Mouse (Mus musculus) right cerebral cortex, postnatal 10 days (tissue): ENCODE measurements around the gene Tsen2.
A peak's percentile ranks its signal among the peaks of the same experiment; 100 is the strongest.

ENCODE experiments used
- DNase-seq, 2 experiments: peaks; one replicate each; pipeline ENCODE4 v3.0.0; 2021; ENCODE audit warnings: low spot score in 2 of 2

The Tsen2 gene

DNA sequence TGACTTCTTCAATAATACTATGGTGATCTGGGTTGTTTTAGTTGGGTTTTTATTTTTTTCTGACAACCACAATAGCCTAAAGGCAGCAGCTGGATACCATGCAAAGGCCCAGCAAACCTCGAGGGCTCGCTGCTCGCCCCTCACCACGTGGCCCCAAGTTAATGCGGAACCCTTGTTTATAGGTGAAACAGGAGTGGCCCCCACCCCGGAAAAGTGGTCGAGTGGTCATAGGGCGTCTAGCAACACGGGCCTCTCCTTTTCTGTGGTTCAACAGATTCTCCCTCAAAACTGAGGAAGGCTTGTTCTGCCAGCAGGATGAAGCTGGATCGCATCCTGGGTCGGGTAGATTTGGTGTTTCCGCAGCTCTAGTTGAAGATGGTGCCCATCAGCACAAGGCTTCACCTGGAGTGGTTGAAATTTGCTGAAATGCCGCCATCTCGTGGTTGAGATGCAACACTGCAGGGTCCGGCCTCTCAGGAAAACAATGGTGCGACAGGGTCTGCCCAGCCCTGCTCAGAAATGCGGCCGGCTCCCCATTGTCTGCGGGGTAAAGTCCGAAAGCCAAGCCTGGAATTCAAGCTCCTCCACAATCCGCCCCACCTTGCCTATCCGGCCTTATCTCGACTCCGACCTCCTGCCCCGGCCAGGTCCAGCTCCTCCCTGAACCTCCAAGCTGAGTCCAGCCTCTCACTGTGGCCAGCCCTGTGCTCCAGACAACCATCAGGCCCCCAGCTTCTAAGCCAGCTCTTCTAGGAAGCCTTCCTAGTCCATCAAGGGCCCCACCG lies 5.6 kb upstream of the Tsen2 start:
- peak; percentile 86 to 88 for DNase-seq

DNA sequence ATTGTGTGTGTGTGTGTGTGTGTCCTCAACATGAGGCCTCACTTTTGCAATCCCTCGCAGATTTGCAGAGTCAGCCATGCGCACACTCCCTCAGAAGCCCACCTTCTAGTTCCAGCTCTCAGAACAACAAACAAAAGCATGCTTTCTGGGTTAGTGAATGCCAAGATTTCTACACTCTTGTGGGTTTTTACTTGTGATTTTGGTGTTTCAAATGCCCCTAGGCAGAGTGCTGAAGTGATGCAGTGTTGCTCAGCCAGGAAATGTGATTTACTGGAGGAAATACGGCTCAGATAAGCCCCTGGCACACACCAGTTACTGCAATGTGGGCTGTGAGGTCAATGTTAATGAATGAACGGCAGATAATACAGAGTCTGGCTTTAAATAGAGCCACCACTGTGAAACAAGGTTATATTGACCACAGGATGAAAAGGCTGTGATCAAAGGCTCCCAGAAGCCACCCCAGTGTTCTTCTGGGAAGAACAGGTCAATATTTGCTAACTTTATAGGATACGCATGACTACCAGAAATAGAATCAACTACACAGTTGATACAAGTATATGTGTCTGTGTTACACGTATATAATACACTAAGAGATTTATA lies 2.7 kb upstream of the Tsen2 start:
- no peak for DNase-seq

DNA sequence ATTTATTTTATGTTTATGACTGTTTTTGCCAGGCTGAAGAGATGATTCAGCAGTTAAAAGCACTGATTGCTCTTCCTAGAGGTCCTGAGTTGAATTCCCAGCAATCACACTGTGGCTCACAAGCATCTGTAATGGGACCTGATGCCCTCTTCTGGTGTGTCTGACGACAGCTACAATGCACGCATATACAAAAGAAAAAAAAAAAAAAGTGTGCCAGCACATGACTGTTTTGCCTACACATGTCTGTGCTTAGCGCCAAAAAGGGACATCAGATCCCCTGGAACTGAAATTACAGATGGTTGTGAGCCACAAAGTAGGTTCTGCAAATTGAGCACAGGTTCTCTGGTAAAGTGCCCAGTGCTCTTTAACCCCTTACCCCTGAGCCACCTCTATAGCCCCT lies 2.1 kb upstream of the Tsen2 start:
- DNase-seq = no peak

DNA sequence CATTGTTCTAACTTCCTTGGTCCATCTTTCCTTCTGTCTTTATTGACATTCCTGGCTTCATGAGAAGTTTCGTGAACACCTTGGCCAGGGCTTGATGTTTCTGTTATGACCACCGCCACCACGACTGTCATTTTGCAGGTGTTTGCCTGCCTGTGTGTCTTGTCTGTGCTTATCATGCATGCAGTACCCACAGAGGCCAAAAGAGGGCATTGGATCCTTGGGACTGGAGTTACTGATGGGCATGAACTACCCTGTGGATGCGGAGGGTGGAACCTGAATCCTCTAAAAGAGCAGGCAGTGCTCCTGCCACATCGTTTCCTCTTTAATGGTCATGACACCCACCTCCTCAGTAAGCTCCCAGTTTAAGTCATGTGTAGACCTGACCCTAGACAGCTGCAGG lies 1.8 kb downstream of the Tsen2 start:
- peak; percentile 52 to 57 for DNase-seq

DNA sequence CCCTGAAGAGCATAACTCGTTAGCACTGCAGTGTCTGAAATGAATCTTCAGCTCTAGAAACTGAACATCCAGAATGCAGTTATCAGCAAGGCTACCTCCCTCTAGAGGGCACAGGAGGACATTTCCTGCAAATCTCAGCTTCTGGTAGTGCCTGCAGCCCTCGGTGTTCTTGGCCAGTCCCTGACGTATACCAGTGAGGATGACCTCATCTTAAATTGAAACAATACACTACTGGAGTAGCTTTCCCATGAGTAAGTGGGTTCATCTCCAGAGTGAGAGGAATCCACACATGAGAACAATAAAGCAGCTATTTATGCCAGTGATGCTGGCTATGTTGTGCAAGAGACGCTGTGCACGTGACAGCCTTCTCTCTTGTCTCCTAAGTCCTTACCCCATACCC lies 11.0 kb downstream of the Tsen2 start:
- DNase-seq = no peak

DNA sequence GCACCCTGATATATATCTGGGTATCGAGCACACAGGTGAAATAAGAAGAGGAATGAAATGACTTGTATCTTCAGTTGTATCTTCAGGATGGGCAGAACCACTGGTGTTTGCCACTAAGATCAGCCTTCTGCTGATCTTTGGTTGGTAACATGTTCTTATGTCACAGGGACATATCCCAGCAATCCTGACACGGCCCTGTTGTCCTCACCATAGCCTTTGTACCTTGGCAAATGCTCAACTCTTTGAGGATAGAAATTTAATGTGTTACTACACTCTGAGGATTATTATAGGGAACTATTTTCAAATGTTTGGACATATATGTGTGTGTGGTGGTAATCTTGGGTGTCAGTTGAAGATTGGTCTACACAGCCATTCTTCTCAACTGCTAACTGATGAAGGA lies 13.7 kb downstream of the Tsen2 start:
- no peak for DNase-seq

DNA sequence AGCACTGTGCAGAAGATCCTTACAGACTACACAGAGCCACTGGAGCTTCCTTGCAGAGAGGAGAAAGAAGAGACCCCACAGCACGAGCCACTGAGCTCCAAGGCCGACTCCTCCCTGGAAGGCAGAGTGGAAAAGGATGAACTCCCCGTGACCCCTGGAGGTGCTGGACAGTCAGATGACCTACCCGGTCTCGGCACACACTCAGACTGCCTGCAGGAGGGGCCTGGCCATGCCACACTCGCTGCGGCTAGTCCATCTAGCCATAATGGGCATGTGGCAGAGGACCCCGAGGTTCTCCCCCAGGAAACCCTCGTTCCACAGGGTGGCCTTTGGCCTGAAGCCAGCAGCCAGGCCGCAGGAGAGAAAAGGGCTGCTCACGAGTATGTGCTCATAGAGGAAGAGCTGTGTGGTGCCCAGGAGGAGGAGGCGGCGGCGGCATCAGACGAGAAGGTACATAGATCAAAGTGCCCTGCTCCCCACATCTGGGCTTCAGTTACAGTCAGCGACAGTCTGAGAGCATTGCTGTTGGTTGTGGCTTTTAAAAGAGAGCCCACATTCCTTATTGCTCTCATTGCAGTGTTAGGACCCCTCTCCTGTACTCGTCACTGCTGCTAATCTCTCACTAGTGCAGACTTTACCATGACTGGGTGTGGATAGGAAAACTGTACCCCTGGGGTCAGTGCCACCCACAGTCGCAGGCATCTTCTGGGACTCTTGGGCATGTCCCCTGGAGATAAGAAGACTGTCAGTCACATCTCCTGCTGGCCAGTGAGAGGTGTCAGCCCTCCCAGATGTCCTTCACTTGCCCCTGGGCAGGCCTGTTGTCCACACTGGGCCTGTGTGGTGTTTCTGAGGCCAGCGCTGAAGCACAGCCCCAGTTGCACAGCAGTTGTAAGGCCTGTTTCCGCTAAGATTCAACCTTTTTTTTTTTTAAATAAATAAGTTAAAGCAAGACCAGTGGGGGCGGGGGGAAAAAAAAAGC lies 15.5 kb downstream of the Tsen2 start:
- DNase-seq = no peak

DNA sequence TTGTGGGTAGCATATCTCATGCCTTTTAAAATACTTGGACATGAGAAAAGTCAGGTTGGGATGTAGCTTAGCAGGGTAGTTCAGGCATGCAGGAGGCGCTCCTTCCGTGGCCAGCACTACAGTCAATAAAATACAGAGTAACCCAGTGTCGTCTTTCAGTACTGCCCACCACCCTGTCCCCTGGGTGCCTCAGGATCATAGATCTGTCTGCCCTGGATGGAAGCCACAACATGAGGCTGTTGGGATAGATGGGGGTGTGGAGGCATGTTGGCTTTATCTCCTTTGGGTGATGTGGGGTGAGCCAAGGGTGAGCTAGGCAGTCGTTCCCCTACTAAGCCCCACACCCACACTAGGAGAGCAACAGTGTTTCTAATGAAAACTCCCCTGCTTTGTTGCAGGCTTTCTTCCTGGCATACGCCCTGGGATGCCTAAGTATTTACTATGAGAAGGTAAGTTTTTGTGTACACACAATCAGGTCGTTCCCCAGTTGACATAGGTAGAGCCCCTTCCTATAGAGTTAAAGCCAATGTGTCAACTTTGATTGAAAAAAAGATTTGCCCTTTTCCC lies 21.1 kb downstream of the Tsen2 start:
- no peak for DNase-seq

DNA sequence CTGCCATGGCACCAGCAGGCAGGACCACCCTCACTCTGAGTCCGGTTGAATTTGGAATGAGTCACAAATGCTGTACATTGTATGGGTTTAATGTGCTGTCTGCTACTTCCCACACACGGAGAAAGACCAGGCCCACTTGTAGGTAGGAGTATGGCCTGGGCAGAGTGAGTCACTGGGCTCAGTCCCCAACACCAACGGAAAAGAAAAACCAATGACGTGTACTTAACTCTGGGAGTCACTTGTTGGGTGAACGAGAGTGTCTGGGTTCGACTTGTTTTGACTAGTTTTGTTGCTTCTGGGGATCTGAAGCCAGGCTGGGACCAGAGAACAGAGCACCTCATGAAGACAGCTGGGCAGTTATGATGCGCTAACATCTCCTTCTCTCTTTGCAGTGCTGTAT lies 29.7 kb downstream of the Tsen2 start:
- DNase-seq = no peak

DNA sequence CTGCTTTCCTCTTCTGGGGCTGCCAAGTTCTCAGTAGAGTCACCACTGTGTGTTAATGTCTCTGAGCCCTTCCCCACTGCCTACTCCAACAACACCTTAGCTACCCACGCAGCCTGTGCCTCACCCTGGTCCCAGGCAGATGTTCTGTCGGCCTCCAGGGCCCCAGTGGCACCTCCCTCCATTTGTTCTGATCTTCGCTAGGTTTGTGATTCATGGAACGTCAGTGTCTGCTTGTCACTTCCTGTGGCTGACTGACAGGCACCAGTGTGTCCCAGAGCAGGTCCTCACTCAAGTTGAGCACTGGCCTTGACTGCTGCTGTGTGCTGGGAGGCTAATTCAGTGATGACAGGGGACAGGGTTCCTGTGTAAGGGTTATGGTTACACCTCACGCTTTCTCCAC lies 32.9 kb downstream of the Tsen2 start:
- no peak for DNase-seq

DNA sequence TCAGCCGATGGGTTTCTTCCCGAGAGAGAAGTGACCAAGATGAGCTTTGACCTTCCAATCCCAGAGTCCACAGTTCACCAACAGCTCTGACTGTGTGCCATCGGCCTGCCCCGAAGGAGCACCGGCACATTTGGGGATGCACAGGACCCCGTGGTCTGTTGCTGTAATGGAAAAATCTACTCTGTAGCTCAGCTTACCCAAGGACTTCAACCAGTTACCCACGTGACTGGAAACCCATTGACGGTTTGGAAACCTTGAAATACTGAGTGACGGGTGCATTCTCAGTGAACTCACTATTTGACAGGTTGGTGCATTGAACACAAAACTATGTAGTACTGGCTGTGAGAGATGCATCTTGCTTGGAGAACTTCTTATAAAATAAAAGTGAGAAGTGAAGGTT lies 33.5 kb downstream of the Tsen2 start:
- DNase-seq = no peak

DNA sequence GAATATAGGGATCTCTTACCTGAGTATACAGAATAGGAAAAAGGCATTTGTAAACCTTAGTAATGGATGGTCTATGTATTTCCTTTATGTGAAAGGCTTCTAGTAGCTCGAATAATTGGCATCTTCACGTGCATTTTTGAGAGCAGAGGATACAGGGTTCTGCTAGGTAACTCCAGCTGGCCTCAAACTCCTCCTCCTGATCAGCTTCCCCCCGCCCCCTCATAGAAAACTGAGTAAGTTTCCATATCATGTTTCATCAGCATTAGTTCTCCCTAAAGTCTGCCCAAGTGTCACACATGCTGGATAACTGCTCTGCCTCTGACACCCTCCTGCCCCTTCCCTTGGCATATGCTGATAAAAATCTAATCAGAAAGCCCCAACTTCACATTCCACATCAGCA lies 36.3 kb downstream of the Tsen2 start:
- DNase-seq = no peak

DNA sequence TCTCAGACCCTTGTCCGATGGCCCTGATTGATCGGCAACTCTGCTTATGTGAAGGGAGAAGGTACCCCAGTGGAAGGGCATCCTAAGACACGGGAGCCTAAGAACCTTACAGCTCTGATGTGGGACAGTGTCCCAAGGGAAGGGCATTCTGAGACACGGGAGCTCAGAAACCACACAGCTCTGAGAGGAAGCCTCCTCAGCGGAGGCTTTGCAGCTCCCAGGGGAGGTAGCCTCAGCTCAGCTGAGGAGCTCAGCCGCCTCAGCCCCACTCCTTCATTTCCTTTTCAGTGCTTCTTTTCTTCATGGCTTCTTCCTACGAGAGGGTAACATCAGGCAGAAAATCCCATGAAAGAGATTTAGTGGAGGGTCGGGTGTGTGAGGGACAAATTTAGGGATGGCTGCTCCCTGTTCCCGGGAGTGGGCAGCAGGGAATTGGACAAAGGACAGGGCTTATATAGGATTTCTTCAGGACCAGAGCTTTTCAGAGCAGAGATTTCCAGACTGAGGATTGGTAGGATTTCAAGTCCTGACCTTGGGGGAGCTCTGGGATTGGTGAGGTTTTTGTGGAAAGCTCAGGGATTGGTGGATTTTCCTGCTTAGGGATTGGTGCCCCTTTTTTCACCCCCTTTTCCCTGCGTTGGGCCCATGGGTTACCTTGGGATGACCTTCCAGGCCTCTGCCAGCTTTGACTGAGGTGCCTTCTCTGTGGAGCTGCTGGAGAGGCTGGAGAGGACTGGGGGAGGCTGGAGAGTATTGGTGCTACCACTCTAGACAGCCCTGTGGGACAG lies 38.1 kb downstream of the Tsen2 start:
- no peak for DNase-seq

DNA sequence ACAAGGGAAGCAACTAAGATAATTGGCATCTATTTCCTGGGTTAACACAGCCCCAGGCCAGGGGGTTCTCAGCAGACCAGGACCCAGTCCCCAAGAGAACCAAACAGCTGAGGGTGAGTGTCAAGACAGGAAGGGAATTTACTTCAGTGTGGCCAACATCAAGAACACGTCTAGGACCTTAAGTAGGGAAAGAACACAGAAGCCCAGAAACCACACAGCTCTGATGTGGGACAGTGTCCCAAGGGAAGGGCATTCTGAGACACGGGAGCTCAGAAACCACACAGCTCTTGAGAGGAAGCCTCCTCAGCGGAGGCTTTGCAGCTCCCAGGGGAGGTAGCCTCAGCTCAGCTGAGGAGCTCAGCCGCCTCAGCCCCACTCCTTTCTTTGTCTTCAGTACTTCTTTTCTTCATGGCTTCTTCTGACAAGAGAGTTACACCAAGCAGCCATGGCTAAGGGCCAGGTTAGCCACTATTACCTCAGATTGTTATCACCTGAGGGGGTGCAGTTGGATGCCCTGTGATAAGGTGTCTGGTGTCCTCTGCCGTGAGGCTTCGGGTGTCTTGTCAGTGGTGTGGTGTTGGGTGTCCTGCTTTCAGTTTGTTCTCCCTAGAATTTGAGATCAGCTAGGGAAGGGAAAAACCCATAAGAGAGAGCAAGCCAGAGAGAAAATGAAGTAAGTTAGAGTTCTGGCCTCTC lies 39.1 kb downstream of the Tsen2 start:
- no peak for DNase-seq

DNA sequence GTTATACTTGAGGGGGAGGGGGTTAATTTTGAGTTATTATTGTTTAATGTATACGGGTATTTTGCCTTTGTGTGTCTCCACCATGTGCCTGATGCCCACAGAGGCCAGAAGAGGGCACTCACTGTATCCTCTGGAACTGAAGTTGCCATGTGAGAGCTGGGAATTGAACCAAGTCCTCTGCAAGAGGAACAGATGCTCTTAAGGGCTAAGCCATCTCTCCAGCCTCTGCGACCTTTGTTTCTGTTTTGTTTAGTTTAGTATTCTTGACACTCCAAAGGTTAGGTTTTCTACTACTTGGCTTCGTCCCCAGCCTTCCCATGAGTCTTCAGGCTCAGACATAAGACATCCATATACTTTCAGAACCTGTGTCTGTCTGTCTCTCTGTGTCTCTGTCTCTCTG lies 39.7 kb downstream of the Tsen2 start:
- no peak for DNase-seq

DNA sequence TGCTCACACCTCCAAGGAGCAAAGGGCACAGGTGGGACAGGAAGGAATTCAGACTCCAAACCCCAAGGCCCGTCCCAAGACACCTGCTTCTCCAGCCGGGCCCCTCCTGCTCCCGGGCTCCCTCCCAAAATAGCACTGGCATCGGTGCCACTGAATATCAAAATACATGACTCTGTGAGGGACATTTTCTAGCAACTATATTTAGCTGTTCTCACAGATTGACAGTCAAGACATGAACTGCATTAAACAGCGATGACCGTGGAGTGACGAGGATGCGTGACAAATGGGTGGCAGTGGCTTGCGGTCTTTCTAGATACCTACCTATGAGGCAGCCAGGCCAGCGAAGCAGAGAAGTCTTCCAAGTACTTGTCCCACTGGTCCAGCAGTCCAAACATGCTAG lies 41.9 kb downstream of the Tsen2 start:
- no peak for DNase-seq

DNA sequence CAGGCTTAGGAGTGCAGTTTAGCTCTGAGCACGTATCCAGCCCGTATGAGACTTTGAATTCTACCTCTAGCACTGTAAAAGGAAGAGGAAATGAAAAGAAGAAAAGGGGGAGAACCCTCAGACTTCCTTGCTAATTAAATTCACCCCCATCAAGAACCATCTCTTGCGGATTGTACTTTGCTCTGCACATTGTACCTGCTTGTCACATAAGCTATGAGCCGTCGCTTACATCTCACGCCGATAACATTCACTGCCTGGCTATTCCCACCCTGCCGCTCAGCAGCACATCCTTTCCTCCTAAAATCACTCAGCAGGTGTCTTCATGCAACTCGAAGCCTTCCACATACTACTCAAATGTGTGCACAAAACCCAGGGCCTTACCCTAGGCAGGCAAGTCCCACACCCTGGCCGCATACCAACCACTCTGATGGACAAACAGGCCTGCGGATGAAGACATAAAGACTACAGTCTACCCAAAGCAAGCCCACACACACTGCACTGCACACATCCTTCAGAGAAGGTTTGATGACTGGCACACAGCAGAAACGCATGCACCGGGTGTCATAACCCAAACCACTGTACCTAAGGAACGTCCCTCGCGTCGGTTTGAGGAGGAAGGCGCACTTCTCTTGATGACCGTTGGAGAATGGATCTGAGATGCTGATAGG lies 47.4 kb downstream of the Tsen2 start:
- DNase-seq = no peak

DNA sequence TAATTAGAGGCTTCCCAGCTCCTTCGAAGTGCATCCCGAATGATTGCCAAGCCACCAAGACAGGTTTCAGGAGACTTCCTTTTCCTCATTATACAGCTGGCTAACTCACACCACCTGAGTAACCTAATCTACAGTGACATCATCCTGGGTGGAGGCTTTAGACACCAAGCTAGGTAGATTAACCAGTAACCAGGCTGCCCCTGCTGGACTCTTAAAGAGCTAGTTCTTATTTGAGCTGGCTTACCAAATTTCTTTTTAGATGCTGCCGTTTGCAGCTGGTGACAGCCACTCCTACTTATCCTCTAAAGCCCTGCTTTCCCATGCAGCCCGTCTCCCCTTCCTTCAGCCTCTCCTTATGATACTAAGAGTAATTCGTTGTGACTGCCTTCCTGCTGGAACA lies 48.0 kb downstream of the Tsen2 start, which contains the start of gene Mkrn2os:
TSS of gene Mkrn2os (minus strand) at position 119 of the 400 bp plus-strand sequence.
- DNase-seq = no peak

DNA sequence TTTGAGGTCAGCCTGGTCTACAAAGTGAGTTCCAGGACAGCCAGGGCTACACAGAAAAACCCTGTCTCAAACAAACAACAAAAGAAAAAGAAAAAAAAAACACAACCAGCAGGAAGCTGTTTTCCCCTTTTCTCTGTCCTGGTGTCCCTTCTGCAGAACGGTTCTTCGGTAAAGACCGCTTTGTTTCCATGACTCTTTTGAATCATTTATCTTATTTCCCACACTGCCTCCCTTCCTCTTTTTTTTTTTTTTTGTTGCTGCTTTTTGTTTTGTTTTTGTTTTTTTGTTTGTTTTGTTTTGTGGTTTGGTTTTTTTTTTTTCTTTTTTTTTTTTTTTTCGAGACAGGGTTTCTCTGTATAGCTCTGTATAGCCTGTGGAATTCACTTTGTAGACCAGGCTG lies 48.8 kb downstream of the Tsen2 start:
- no peak for DNase-seq

DNA sequence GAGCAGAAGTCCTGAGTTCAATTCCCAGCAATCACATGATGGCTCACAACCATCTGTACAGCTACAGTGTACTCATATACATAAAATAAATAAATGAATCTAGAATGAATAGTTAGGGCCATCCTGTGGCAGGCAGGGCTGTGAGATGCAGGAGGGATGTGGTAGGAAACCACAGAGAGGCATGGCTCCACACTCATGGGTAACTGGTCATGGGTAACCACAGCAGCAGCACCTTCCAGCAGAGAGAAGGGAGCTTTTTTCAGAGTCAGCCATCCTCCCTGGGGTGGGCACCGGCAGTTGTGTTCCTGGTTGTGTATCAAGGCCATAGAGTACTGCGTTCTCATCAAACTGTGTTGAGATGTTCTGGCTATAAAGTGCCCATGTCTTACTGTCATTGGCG lies 50.0 kb downstream of the Tsen2 start:
- no peak for DNase-seq
